Mouse (Mus musculus): ENCODE measurements around the gene Zfp882.
"Not testable (repeated sequence)": the region's sequence is repeated elsewhere in the genome, so short reads cannot be mapped to it uniquely, and the experiment has no call there.

Gene Zfp882

GRCm38 (mm10) chr8:71908309-71909261, at the start of gene Zfp882, which contains the start of gene Zfp617:
Gene Zfp882, plus strand, starts transcription at chr8:71908608.
Gene Zfp617, plus strand, starts transcription at chr8:71908635.
- peak; percentile 92 to 95 for DNase-seq (ENCODE audit: low spot score in 2 of 2)

- not testable (repeated sequence) for DNase-seq (ENCODE audit: low spot score in 2 of 2)
Observed at GRCm38 (mm10) chr8:71861551-71861950, 46.9 kb upstream of the Zfp882 start.

GRCm38 (mm10) chr8:71862038-71862437, 46.4 kb upstream of the Zfp882 start:
- not testable (repeated sequence) for DNase-seq (ENCODE audit: low spot score in 2 of 2)

GRCm38 (mm10) chr8:71881618-71882274, 26.7 kb upstream of the Zfp882 start, which contains the start of gene Zfp709:
Gene Zfp709, plus strand, starts transcription at chr8:71882019.
- DNase-seq (ENCODE audit: low spot score in 2 of 2) = peak; percentile 72 to 81

- not testable (repeated sequence) for DNase-seq (ENCODE audit: low spot score in 2 of 2)
Observed at GRCm38 (mm10) chr8:71900666-71901065, 7.7 kb upstream of the Zfp882 start.

- DNase-seq (ENCODE audit: low spot score in 2 of 2) = not testable (repeated sequence)
Observed at GRCm38 (mm10) chr8:71903084-71903483, 5.3 kb upstream of the Zfp882 start.

- no peak for DNase-seq (ENCODE audit: low spot score in 2 of 2)
Observed at GRCm38 (mm10) chr8:71906809-71907208, 1.6 kb upstream of the Zfp882 start.

- DNase-seq (ENCODE audit: low spot score in 2 of 2) = no peak
Observed at GRCm38 (mm10) chr8:71907798-71908257, 580 bp upstream of the Zfp882 start.

GRCm38 (mm10) chr8:71912286-71912685, 3.9 kb downstream of the Zfp882 start:
- no peak for DNase-seq (ENCODE audit: low spot score in 2 of 2)

GRCm38 (mm10) chr8:71922567-71923401, 14.4 kb downstream of the Zfp882 start:
- DNase-seq (ENCODE audit: low spot score in 2 of 2) = peak; percentile 97 to 98

- no peak for DNase-seq (ENCODE audit: low spot score in 2 of 2)
Observed at GRCm38 (mm10) chr8:71925791-71926190, 17.4 kb downstream of the Zfp882 start.

GRCm38 (mm10) chr8:71926551-71926950, 18.1 kb downstream of the Zfp882 start:
- no peak for DNase-seq (ENCODE audit: low spot score in 2 of 2)

GRCm38 (mm10) chr8:71927779-71928178, 19.4 kb downstream of the Zfp882 start:
- no peak for DNase-seq (ENCODE audit: low spot score in 2 of 2)

GRCm38 (mm10) chr8:71938037-71938436, 29.6 kb downstream of the Zfp882 start:
- DNase-seq (ENCODE audit: low spot score in 2 of 2) = not testable (repeated sequence)

- no peak for DNase-seq (ENCODE audit: low spot score in 2 of 2)
Observed at GRCm38 (mm10) chr8:71940293-71941208, 32.1 kb downstream of the Zfp882 start.

- DNase-seq (ENCODE audit: low spot score in 2 of 2) = no peak
Observed at GRCm38 (mm10) chr8:71941776-71942175, 33.4 kb downstream of the Zfp882 start.

GRCm38 (mm10) chr8:71948624-71949023, 40.2 kb downstream of the Zfp882 start:
- DNase-seq (ENCODE audit: low spot score in 2 of 2) = no peak

- DNase-seq (ENCODE audit: low spot score in 2 of 2) = peak; percentile 99 to 100
Observed at GRCm38 (mm10) chr8:71950482-71951221, 42.2 kb downstream of the Zfp882 start, which contains the start of gene Zfp961. Gene Zfp961, plus strand, starts transcription at chr8:71951038.

GRCm38 (mm10) chr8:71951436-71952161, 43.2 kb downstream of the Zfp882 start:
- DNase-seq (ENCODE audit: low spot score in 2 of 2) = peak; percentile 19 to 25
